Mouse (Mus musculus) adrenal gland, postnatal 36 days (tissue): ENCODE measurements around the gene Rhbdl3. TPM values are rescaled to one million over a fixed set of nuclear protein-coding genes. Genes with fewer than 3 reads are reported as not detected.
A peak's percentile ranks its signal among the peaks of the same experiment; 100 is the strongest.
"Not testable (repeated sequence)": the region's sequence is repeated elsewhere in the genome, so short reads cannot be mapped to it uniquely, and the experiment has no call there.

Source experiments
- DNase-seq, 2 experiments: peaks; one replicate each; pipeline ENCODE4 v3.0.0; 2021; ENCODE audit warnings: mixed read lengths in 1 of 2
- total RNA-seq, 2 experiments: library from RNA; stranded (reverse); gene quantifications; 2 replicates each; pipeline ENCODE4 v1.2.3; 2021

The Rhbdl3 gene
- total RNA-seq, 2 experiments from 2014 or later: 3.0 to 3.3 TPM

GRCm38 (mm10) chr11:80312565-80312964 is 11.9 kb downstream of the Rhbdl3 start:
- peak in 1 of 2 experiments; percentile 30 for DNase-seq

DNA sequence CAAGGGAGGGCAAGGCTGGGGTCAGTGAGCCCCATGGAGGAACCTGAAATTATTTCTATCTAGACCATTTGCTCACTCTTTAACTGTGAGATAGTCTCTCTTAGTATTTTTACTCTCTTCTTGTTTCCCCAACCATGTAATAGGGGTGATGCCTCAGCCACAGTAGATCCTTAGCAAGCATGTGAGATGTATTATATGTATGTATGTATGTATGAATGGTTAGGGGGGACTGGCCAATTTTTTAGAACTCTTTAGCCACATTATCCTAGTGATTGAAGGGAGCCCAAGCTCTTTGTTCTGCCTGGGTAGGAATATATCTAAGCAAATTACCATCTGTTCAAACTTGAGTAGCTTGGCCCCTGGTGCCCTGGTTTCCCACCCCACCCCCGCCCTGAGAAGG is 12.8 kb downstream of the Rhbdl3 start:
- no peak for DNase-seq

GRCm38 (mm10) chr11:80313944-80314343 is 13.2 kb downstream of the Rhbdl3 start:
- DNase-seq: no peak

GRCm38 (mm10) chr11:80315743-80316639 is 15.3 kb downstream of the Rhbdl3 start:
- DNase-seq: no peak

DNA sequence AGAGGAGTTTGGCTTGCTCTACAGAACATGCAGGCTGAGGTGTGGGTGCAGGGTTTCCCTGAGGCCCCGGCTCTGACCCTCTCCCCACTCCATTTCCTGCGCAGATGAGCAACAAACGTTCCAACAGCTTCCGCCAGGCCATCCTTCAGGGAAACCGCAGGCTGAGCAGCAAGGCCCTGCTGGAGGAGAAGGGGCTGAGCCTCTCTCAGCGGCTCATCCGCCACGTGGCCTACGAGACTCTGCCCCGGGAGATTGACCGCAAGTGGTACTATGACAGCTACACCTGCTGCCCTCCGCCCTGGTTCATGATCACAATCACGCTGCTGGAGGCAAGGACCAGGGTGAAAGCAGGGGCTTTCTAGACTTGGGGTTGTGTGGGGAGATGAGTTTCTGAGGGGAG is 22.5 kb downstream of the Rhbdl3 start:
- DNase-seq: no peak

- DNase-seq: no peak
Observed at GRCm38 (mm10) chr11:80324636-80325035, 23.9 kb downstream of the Rhbdl3 start.

- no peak for DNase-seq
Observed at GRCm38 (mm10) chr11:80332709-80333400, 32.1 kb downstream of the Rhbdl3 start.

DNA sequence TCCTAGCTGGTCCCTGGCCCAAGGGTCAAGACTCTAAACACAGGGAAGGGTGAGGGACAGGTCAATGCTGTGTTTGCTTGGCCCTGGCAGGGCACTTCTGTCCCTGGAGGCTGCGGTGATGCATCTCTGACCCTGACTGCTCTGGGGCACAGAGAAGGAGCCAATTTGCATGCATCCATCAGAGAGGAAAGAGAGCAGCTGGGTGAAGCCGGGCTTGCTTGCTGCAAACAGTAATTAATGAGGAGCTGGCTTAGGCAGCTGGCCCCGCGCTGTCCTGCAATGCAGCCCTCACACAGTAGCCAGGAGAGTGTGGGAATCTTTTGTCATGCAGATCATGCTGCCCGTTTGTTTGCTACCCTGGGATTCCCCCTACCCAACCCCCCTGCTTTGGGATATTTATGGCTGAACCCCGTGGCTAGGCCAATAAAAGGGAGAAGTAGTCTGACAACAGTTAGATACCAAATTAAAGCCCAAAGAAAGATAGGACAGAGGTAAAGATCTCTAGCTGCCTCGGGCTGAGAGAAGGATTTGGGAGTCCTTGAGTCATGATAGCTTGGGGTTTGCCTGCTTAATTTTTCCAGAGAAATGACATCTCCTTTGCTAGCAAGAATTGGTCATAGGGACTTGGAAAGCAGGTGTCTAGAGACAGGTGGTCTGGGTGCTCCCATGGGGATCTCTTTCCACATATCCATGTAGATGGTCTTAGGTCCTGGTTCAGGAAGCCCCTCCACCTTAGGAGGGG is 35.1 kb downstream of the Rhbdl3 start:
- peak; percentile 62 to 68 for DNase-seq

DNA sequence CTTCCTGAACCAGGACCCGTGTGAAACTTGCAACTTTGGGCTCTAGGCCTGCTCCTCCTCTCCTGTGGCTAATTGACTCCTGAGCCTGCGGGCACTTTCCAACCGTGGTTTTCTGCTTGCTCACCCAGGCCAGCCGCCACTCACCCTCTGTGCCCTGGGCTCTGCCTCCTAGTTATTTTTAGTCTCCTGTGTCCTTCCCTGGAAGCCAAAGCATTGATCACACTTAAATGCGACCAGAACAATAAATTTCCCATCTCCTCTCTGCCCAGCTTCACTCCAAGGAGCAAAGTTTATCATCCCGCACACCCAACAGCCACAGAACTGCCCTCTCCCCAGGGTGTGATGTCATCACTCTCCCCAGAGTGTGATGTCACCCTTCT is 35.6 kb downstream of the Rhbdl3 start:
- peak; percentile 58 to 67 for DNase-seq

DNA sequence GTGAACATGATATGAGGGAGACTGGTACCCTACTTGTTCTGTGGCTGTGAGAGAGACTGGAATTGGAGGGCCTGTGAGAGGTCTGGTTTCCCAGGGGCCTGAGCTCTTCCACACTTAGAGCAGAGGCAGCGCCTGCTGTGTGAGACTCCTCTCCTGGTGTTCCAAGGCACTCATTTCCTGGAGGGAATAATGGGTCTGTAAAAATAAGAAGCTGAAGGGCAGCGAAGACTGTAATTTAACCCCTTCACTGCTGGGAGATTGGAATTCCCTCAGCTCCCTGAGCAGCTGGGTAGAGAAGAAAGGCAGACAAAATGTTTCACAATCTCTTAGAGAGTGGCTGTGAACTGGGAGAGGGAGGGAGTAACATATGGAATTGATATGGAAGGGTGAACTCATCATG is 41.8 kb downstream of the Rhbdl3 start:
- DNase-seq: no peak

- peak; percentile 86 to 92 for DNase-seq
Observed at GRCm38 (mm10) chr11:80351832-80352430, 51.2 kb downstream of the Rhbdl3 start.

GRCm38 (mm10) chr11:80354832-80355231 is 54.1 kb downstream of the Rhbdl3 start:
- DNase-seq: peak in 1 of 2 experiments; percentile 16

DNA sequence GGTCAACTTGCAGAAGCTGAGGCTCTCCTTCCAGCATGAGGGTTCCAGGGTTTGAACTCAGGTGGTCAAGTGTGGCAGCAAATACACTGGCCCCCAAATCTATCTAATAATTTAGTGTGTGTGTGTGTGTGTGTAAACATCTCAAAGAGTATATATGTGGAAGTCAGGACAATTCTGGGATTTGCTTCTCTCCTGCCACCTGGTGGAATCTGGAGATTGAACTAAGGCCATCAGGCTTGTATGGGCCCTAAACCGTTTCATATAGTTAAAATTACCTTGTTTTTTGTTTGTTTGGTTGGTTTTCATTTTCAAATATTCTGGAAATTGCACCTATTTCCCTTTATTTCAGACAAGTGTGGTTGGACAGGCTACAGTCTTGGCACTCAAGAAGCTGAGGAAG is 68.2 kb downstream of the Rhbdl3 start:
- no peak for DNase-seq

- no peak for DNase-seq
Observed at GRCm38 (mm10) chr11:80376651-80377050, 75.9 kb downstream of the Rhbdl3 start.

DNA sequence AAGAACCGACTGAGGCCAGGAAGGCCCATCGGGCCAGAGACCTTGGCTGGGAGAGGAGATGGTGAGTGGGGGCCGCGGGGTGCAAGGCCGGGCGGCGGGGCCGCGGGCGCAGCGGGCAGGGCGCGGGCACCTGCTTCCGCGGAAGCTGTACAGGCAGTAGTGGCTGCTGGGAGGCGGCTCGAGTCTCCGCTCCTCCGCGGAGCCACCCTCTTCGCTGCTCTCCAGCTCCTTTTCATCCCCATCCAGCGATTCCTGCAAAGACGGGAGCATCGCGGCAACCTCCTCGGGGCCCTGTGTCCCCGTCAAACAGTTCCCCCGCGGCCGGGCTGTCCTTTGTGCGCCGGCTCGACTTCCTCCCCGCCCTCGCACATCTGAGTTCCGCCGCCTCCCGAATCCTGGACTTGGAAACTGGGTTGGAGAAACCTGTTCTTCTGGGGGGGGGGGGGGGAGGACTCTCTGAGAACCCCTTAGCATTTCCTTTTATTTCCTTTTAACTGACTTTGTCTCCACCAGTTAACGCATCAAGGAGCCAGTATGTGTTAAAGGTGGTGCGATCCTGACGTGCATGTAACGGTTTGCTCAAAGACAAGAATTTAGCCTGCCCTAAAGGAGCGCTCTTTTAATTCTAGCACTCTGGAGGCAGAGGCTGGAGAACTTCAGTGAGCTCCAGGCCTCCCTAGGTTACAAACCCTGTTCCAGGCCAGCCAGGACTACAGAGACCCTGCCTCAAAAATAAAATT is 77.2 kb downstream of the Rhbdl3 start, which contains the start of gene 5730455P16Rik:
Gene 5730455P16Rik, minus strand, starts transcription at position 323 of the 740 bp plus-strand sequence.
- DNase-seq: peak; percentile 88 to 91

DNA sequence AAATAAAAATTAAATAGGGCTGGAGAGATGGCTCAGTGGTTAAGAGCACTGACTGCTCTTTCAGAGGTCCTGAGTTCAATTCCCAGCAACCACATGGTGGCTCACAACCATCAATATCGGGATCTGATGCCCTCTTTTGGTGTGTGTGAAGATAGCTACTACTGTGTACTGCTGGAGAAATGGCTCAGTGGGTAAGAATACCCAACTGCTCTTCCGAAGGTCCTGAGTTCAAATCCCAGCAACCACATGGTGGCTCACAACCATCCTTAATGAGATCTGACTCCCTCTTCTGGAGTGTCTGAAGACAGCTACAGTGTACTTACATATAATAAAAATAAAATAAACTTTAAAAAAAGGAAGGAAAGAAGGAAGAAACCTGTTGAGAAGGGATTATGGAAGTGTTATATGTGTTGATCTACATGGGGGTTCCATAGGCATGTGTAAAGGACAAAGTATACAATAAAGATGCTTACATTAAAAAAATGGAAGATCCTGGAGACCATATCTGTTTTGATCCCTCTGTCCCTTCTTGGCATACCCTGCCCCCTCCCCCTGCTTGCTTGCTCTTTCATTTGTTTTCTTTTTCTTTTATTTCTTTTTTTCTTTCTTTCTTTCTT is 77.8 kb downstream of the Rhbdl3 start:
- DNase-seq: not testable (repeated sequence)

GRCm38 (mm10) chr11:80379184-80379583 is 78.5 kb downstream of the Rhbdl3 start:
- DNase-seq: not testable (repeated sequence)

DNA sequence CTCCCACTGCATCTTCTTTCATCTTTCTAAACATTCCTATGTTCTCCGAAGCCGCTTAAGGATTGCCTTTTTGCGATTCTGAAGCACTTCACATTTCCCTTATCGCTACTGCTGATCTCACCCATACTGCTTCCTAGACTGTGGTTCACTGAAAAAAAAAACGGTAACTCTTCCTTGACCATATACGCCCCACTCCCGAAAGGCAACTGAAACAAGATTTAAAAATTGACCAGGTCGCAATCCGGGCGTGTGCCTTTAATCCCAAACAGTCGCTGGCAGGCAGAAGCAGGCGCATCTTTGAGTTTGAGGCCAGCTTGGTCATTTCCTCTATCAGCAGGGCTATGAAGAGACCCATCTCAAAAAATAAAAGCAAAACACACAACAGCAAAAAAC is 81.9 kb downstream of the Rhbdl3 start:
- DNase-seq: peak; percentile 28 to 43

- DNase-seq: peak; percentile 98 to 99
Observed at GRCm38 (mm10) chr11:80383019-80383625, 82.4 kb downstream of the Rhbdl3 start, which contains the start of gene Zfp207. Zfp207 (plus strand) TSS chr11:80383279.

- peak; percentile 43 to 47 for DNase-seq
Observed at GRCm38 (mm10) chr11:80383626-80384046, 82.9 kb downstream of the Rhbdl3 start.
